Mouse (Mus musculus) limb, embryonic 11.5 days (tissue): ENCODE measurements around the gene Csgalnact2. TPM values are rescaled to one million over a fixed set of nuclear protein-coding genes. Genes with fewer than 3 reads are reported as not detected.

Experiments used
- ATAC-seq: fragments of 200-750 bp; cut with Nextera tagmentation; 2 replicates; pipeline ENCODE4 v1.8.0; 2017; ENCODE audit warnings: low read depth; ENCODE audit not compliant: insufficient number of reproducible peaks, low FRiP score, low TSS enrichment
- DNase-seq: peaks from one replicate; pipeline ENCODE4 v3.0.0-alpha.2; 2015; ENCODE audit warnings: low spot score
- H3K27ac ChIP-seq: fragments of 300-500 bp; sonication (generic); replicated peaks from 2 replicates; pipeline ENCODE4 v1.5.1; 2014; ENCODE audit warnings: low read depth, mild to moderate bottlenecking, low read length
- H3K27me3 ChIP-seq: fragments of 300-500 bp; sonication (generic); 2 replicates; pipeline ENCODE4 v1.6.1; 2014; ENCODE audit warnings: mild to moderate bottlenecking, low read length, mixed read lengths; ENCODE audit not compliant: control insufficient read depth, insufficient read depth
- H3K36me3 ChIP-seq: fragments of 300-500 bp; sonication (generic); 2 replicates; pipeline ENCODE4 v1.6.1; 2014; ENCODE audit warnings: mild to moderate bottlenecking, low read length, moderate library complexity, mixed read lengths; ENCODE audit not compliant: control insufficient read depth, insufficient read depth
- H3K4me1 ChIP-seq: fragments of 300-500 bp; sonication (generic); 2 replicates; pipeline ENCODE4 v1.6.1; 2014; ENCODE audit warnings: low read length, mixed read lengths; ENCODE audit not compliant: control insufficient read depth, insufficient read depth
- H3K4me2 ChIP-seq: fragments of 300-500 bp; sonication (generic); 2 replicates; pipeline ENCODE4 v1.6.1; 2014; ENCODE audit warnings: low read depth, mild to moderate bottlenecking, moderate library complexity; ENCODE audit not compliant: severe bottlenecking
- H3K4me3 ChIP-seq: fragments of 300-500 bp; sonication (generic); 2 replicates; pipeline ENCODE4 v1.5.1; 2014; ENCODE audit warnings: low read depth, low read length
- H3K9ac ChIP-seq: fragments of 300-500 bp; sonication (generic); 2 replicates; pipeline ENCODE4 v1.6.1; 2014; ENCODE audit warnings: mild to moderate bottlenecking, low read length
- H3K9me3 ChIP-seq: fragments of 300-500 bp; sonication (generic); 2 replicates; pipeline ENCODE4 v1.6.1; 2016; ENCODE audit warnings: low read length; ENCODE audit not compliant: control insufficient read depth
- WGBS: fragments of 180-500 bp; shearing (Covaris S2); extraction: QIAGEN DNeasy Blood & Tissue Kit; methylation state at CpG from one replicate; pipeline ENCODE4 v1.1.7; 2014; 5-methylcytosine and 5-hydroxymethylcytosine counted together
- polyA plus RNA-seq: library from polyadenylated mRNA; unstranded; fragments of >200 nt; fragmentation: Nextera tagmentation; extraction: Ambion mirVana; gene quantifications from 2 replicates; pipeline ENCODE4 v1.2.1, GENCODE M21; 2014

Gene Csgalnact2
- polyA plus RNA-seq, 1 experiment from 2014 or later: 10.8 TPM

DNA sequence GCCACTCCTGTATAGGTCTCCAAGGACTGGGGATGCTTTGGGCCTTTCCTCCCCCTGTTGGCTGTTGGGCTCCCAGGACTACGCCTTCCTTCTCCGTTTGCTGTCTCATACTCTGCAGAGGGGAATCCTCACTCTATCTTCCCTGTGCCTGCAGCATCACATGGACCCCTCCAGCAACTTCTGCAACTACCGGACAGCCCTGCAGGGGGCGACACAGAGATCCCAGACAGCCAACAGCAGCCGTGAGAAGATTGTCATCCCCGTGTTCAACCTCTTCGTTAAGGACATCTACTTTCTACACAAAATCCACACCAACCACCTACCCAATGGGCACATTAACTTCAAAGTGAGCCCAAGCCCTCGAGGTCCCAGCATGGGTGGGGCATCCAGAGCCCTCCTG is 51.0 kb downstream of the Csgalnact2 start:
- peak; percentile 37 for DNase-seq
- WGBS: 62% methylated on average over 8 of the region's 8 CpGs
- H3K27ac ChIP-seq: no peak overlapping the region
- H3K27me3 ChIP-seq: no peaks in the 10 kb centered on the region
- H3K9ac ChIP-seq: no peak overlapping the region
- no peaks in the 10 kb centered on the region for H3K9me3 ChIP-seq
- H3K4me3 ChIP-seq: no peak overlapping the region
- no peaks in the 10 kb centered on the region for H3K4me1 ChIP-seq
- ATAC-seq: no peak
- H3K4me2 ChIP-seq: no peak overlapping the region
- H3K36me3 ChIP-seq: no peaks in the 10 kb centered on the region

DNA sequence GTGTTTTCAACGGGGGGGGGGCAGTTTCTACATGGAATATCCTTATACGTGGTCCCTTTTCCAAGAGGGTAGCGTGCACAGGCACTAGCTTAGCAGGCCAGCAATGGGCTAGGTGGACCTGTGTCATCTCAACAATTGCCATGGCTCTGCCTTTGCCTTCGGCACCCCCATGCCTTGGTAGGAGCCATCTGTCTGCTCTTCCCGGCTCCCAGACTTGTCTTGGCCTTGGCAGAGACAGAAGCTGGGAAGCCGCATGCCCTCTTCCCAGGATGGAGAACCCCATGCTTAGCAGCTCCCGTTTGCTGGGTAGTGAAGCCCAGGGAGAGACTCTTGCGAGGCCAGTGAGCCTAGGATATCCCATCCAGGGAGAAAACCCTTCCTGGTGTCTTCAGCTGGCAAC is 54.3 kb downstream of the Csgalnact2 start:
- no peak overlapping the region for H3K4me3 ChIP-seq
- H3K27me3 ChIP-seq: no peaks in the 10 kb centered on the region
- H3K9ac ChIP-seq: no peak overlapping the region
- H3K36me3 ChIP-seq: no peaks in the 10 kb centered on the region
- no peaks in the 10 kb centered on the region for H3K9me3 ChIP-seq
- no peak overlapping the region for H3K4me2 ChIP-seq
- DNase-seq (peak; percentile 12), ATAC-seq (no peak)
- 87% methylated on average over 8 of the region's 8 CpGs for WGBS
- H3K27ac ChIP-seq: no peak overlapping the region
- no peaks in the 10 kb centered on the region for H3K4me1 ChIP-seq

DNA sequence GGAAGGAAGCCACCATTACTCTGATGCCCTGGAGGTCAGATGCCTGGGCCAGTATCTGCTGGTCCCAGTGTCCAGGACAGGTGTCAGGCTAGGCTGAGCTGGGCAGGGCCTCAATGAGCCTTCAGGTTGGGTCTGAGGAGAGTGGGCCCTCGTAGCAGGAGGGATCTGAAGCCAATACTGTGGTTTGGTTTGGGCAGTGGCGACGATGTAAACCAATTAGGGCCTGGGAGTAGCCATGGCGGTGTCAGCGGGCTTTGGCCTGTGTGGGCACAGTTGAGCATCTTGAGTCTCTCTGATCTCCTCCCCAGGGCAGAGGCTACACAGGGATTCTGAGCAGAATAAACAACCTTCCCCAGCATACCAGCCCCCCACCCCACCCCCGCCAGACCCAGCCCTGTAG is 55.3 kb downstream of the Csgalnact2 start:
- Histone ChIP-seq H3K27me3 (no peaks in the 10 kb centered on the region), H3K4me2 (no peak overlapping the region), H3K4me1 (no peaks in the 10 kb centered on the region), H3K9ac (no peak overlapping the region), H3K36me3 (no peaks in the 10 kb centered on the region), H3K9me3 (no peaks in the 10 kb centered on the region), H3K27ac (no peak overlapping the region), H3K4me3 (no peak overlapping the region)
- WGBS: 78% methylated on average over 6 of the region's 6 CpGs
- DNase-seq: peak; percentile 18
- ATAC-seq: no peak

DNA sequence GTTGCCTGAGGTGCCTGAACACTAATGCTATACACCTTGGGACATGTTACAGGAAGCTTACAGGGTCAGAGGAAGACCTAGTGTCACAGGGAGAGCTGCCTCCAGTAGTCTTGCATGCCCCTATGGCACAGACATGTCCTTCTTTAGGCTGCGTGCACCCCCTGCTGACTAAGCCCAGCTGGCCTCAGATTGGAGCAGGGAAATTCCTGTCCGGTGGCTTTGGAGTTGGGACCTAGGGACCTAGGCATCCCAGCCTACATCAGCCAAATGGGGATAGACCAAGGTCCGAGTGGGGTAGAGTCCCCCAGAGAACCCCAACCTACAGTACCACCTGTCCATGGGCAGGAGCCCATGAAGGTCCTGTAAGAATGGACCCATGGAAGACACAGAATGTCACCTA is 56.6 kb downstream of the Csgalnact2 start:
- no peak overlapping the region for H3K4me2 ChIP-seq
- no peak overlapping the region for H3K9ac ChIP-seq
- DNase-seq (peak; percentile 18), ATAC-seq (no peak)
- H3K9me3 ChIP-seq: no peaks in the 10 kb centered on the region
- no peaks in the 10 kb centered on the region for H3K27me3 ChIP-seq
- H3K4me3 ChIP-seq: no peak overlapping the region
- 77% methylated on average over 3 of the region's 3 CpGs for WGBS
- H3K36me3 ChIP-seq: no peaks in the 10 kb centered on the region
- no peak overlapping the region for H3K27ac ChIP-seq
- no peaks in the 10 kb centered on the region for H3K4me1 ChIP-seq

DNA sequence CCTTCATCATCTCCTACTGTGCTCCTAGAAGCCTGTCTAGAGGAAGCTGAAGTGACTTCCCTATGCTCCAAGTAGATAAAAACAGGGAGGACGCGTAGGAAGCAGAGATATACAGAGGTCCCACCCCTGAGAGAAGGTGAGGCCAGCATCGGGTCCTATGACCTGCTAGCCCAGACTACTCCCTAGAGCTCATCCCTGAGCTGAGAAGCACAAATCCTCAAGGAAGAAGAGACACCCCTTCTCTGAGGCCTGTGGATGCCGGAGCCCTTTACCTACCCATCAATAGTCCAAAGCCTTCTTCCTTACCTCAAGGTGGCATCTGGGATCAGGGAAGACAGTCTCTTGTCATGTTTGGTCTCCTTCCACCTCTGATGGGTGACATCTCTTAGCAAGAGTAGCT is 58.2 kb downstream of the Csgalnact2 start:
- DNase-seq (peak; percentile 14), ATAC-seq (no peak)
- H3K9me3 ChIP-seq: no peaks in the 10 kb centered on the region
- no peaks in the 10 kb centered on the region for H3K4me1 ChIP-seq
- no peak overlapping the region for H3K27ac ChIP-seq
- no peak overlapping the region for H3K9ac ChIP-seq
- no peak overlapping the region for H3K4me3 ChIP-seq
- H3K27me3 ChIP-seq: no peaks in the 10 kb centered on the region
- H3K36me3 ChIP-seq: no peaks in the 10 kb centered on the region
- WGBS: 82% methylated on average over 4 of the region's 4 CpGs
- H3K4me2 ChIP-seq: no peak overlapping the region

DNA sequence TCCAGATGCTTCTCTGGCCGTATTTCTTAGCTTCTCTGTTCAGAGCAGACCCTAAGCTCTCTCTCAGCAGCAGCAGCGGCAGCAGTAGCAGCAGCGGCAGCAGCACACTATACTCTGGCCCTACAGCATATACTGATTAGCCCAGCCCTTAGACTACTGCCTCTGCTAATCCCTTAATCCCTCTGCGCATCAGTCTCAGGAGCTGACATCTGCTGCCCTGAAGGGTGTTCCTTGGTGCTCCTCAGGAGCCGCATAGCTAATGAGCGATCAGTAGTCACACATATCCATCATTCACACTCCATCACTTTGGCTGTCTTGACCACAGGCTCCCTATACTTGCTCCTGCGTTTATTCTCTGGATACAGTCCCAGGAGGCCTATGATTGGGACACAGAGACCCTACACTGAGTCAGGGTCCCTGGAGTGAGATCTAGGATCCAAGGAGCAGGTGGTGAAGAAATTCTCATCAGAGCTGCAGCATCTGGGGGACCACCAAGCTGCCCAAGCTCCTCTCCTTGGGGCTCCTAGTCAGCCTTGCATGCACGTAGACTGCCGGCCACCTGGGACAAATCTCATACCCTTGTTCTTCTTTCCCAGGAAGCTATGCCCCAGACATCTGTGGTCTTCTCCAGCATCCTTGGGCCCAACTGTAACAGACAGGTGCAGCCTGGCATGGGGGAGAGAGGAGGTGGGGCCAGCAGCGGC is 59.0 kb downstream of the Csgalnact2 start:
- ATAC-seq (no peak), DNase-seq (peak; percentile 17)
- Histone ChIP-seq H3K36me3 (no peaks in the 10 kb centered on the region), H3K4me2 (no peak overlapping the region), H3K4me3 (no peak overlapping the region), H3K27ac (no peak overlapping the region), H3K9me3 (no peaks in the 10 kb centered on the region), H3K4me1 (no peaks in the 10 kb centered on the region), H3K27me3 (no peaks in the 10 kb centered on the region), H3K9ac (no peak overlapping the region)
- WGBS: 58% methylated on average over 10 of the region's 10 CpGs

DNA sequence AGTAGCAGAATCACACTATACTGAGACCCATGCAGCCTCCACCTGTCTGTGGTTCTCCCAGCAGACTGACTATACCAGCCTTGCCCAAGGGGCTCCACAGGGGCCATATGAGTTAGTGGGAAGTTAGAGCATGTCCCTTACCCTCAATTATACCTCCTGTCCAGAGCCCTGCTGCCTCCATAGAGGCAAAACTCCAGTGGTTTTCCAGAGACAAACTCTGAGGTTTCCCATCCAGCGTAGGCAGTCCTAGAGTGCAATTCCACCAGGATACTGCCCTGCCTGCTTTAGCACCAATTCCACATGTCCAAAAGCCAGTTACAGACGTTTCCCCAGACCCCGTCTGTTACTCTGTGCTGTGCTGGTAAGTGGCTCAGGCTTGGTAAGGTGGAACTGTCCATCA is 59.6 kb downstream of the Csgalnact2 start:
- WGBS: 66% methylated on average over 3 of the region's 3 CpGs
- Histone ChIP-seq H3K4me3 (no peak overlapping the region), H3K27ac (no peak overlapping the region), H3K9ac (no peak overlapping the region), H3K4me2 (no peak overlapping the region), H3K4me1 (no peaks in the 10 kb centered on the region), H3K27me3 (no peaks in the 10 kb centered on the region), H3K9me3 (no peaks in the 10 kb centered on the region), H3K36me3 (no peaks in the 10 kb centered on the region)
- no peak for DNase-seq
- no peak for ATAC-seq

DNA sequence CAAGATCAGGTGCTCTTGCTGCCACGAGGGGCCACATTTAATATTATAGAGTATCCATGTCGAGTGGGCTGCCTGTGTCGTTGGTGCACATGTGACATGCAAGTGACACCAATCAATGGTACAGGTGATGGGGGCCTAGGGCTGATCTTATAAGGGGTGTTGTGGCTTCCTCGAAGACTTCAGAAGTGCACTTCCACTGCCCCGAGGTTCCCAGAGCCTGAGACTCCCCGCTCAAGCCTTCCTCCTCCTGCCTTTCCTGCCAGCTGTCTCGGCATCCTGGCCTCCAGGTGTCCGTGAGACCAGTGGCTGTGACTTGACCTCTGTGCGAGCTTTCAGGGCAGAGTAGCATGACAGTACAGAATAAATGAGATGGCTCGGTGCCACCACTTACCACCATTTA is 60.2 kb downstream of the Csgalnact2 start:
- 61% methylated on average over 10 of the region's 10 CpGs for WGBS
- no peak overlapping the region for H3K4me2 ChIP-seq
- H3K27ac ChIP-seq: no peak overlapping the region
- H3K4me3 ChIP-seq: no peak overlapping the region
- no peaks in the 10 kb centered on the region for H3K36me3 ChIP-seq
- H3K9ac ChIP-seq: no peak overlapping the region
- no peak for DNase-seq
- no peaks in the 10 kb centered on the region for H3K27me3 ChIP-seq
- H3K4me1 ChIP-seq: no peaks in the 10 kb centered on the region
- ATAC-seq: no peak
- no peaks in the 10 kb centered on the region for H3K9me3 ChIP-seq

DNA sequence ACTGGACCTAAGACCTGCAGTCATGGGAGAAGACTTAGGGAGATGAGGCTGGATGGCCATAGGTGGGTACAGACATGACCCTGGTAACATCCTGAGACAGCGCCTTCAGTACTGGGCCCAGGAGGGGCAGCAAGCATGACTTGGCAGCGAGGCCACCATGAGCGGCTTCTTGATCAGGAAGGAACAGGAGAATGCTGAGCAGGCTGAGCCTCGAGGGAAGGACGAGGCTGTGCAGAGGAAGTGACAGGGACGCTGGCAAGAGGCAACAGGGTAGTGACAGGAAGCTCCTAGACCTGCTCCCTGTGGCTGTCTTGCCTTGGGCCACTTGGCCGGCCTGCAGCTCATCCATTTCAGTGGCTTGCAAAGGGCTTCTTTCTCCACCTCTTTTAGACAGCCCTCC is 61.5 kb downstream of the Csgalnact2 start:
- Histone ChIP-seq H3K9me3 (no peaks in the 10 kb centered on the region), H3K36me3 (no peaks in the 10 kb centered on the region), H3K4me1 (no peaks in the 10 kb centered on the region), H3K27ac (no peak overlapping the region), H3K4me2 (0 out of 2 replicates have a peak overlapping the region, but pooled peaks have one; percentile 4), H3K27me3 (no peaks in the 10 kb centered on the region), H3K4me3 (no peak overlapping the region), H3K9ac (no peak overlapping the region)
- ATAC-seq (no peak), DNase-seq (no peak)
- 84% methylated on average over 7 of the region's 7 CpGs for WGBS
